Mouse (Mus musculus): ENCODE results near the gene Piezo1.

Gene Piezo1

DNA sequence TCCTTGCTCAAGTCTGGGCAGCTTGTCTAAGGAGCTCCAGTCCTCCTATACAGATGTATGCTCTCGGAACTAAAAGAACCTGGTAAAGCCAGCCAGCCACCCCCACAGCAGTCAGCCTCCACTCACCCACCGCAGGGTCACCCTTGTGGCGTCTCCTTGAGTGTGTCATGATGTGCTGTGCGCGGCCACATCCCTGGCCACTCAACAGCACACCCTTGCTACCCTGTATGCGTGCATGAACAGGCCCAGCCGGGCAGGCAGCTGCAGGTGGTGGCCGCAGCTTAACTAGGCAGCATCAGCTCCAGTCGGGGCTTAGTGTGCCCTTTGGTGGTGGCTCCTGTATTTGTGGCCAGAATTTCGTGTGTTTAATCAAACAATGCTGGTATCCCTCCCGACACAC, 94.0 kb downstream of the Piezo1 start:
- no peak for DNase-seq (ENCODE audit: low spot score)

DNA sequence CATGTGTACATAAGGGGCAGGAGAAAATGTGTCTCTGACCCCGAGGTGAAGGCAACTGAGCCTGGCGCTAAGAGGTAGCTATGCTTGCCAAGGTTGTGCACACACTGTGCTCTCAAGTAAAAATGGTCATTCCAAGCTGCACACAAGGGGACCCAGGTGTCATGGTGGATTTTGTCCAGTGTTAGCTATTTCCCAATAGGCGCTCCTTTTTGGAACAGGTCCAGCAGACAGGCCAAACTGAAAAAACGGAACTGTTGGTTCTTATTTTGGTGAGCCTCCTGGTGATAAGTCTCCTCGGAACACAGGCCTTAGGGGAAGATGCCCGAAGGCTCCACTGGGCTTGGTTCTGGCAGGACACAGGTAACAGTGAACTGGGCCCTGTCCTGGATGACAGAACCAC, 96.7 kb downstream of the Piezo1 start:
- DNase-seq (ENCODE audit: low spot score) = no peak

DNA sequence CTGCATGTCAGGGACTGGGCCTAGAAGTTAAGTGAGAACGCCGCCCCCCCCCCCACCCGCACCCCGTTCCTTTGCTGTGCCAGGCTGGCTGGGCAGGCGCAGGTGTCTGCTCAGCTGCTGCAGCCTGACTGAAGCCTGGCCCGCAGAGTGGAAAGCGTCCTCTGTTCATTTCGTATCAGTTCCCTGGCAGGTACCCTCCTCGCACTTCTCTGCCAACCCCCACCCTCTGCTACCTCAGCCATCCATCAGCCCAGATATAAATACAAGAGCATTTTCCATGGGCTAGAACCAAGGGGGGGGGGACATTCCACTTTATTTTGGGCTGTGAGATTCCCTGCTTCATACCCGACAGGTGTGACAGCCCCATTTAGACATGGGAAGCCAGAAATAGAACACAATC, 99.0 kb downstream of the Piezo1 start:
- no peak for DNase-seq (ENCODE audit: low spot score)

DNA sequence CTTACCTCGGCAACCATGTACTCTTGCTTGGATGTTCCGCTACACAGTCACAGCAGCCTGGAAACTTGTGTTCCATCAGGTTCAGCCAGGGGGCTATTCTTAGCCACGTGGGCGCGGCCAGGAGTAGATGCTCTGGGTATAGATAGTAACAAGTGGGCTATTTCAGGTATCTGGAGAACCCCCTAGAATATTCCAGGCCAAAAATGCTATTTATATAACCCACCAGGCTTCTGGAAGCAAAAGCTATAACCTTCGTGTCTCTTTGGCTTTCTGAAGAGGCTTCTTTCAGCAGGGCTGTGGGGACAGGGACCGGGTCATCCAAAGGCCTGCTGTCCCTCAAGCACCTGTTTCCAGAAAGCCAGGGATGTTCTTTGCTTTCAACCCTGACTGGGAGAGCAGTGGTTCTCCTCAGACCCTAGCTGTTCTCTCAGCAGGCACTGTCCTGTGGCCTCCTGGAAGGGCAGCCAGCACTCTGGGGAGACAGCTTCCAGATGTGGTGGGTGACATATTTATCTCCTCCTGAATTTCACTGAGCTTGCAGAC, 99.9 kb downstream of the Piezo1 start:
- DNase-seq (ENCODE audit: low spot score) = no peak

DNA sequence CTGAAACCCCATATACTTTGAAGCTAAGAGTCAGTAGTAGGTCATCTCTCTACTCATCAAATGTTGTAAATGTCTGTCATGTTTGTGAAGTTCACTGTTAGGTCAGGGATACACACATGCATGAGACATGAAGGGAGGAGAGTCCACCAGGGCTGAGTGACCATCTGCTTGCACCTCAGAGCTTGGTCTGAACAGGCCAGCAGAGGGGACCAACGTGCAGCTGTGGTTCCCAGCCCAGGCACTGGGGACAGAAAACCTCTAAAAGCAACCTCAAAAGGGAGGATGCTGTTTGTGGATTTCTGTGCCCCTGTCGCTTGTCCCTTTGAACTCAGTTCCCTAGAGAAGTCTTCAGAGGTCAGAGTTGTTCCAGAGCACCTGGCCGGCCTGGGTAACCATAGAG, 105.9 kb downstream of the Piezo1 start:
- no peak for DNase-seq (ENCODE audit: low spot score)

DNA sequence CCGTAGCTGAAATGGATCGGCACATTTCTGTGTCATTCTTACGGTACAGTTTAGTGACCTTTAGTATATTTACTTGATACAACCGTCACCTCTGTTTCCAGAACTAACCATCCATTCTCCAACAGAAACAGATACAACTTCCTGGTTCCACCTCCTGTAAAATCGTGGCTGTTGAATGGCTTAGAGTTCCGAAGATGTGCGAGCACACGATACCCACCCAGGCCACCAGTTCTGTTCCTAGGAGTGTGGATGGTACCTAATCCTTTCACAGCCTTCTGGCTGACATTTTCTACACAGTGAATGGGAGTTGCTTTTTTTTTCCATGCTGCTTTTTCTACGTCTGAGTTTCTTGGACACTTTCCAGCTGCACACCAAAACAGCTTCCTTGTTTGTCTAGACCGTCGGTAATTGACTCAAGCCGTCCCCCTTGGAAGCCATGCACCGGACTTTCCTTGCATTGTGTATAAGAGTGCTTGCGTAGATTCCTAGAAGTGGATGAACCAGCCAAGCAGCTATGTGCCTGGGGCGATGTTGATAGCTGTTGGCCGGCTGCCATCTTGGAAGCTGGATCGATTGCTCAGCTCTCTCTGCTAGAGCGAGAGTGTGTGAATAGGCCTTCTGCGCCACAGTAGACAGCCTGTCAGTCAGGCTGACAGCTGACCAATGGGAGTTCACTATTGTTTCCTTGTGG, 106.9 kb downstream of the Piezo1 start:
- peak; percentile 96 for DNase-seq (ENCODE audit: low spot score)

DNA sequence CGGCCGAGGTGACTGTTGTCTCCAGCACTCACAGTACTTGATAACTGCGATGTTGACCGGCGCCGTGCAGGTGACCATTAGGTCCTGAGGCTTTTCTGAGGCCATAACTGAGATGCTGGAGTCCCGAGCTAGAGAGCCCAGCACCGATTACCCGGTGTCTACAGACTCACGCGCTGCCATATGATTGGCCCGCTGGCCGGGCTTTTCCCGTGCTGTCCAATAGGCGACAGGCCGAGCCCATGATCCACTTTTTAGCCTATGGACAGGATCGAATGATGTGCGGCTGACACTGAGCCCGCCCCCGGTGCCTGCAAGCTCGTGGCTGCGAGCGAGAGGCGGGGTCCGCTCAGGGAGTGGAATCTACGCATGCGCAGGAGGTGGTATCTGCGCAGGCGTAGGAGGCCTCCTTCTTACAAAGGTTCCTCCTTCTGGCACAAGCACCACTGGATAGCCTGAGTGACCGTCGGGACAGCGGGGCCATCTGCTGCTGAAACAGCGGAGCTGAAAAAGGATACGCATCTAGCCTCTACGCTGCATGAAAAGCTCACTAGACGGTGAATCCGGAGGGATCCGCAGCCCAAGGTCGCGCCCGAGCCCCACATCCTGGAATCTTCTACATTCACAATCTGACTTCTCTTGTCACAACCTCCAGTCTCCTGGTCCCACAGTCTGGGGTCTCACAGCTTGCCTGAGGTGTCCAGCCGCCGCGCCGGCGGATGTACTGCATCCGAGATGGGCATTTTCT, 107.7 kb downstream of the Piezo1 start, which contains the start of gene Mvd:
Gene Mvd, minus strand, starts transcription at position 161 of the 745 bp plus-strand sequence.
- DNase-seq (ENCODE audit: low spot score) = peak; percentile 99

DNA sequence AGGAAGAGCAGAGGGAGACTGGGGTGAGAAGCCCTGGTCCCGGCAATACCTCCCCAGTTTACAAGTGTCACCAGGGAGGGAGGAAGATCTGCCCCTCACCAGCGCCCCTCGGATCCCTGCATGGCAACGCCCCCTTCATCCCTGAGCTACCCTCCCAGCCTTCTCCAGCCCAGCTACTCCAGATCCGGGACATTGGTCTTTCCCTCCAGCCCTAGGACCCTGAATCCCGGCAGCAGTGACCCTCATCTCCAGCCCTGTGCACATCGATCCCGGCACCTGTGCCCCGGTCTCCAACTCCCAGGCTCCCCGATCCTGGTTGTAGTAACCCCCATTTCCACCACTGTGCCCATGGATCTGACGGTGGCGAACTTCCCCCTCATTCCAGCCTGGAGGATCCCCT, 108.3 kb downstream of the Piezo1 start:
- no peak for DNase-seq (ENCODE audit: low spot score)

DNA sequence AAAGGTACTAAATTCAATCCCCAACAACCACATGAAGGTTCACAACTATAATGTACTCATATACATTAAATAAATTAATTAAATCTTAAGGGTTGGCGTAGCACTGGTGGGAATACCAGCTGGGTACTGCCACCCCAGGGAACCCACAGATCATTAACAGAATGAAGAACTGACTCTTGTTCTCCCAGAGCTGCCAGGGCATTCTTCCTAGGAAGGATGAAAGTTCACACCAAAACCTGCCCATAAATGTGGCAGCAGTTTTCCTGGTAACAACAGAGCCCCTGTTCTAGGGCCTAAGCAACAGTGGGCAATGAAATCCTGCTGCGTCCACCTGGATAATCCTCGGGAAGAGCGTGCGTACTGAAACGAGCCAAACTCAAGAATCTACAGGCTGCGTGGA, 108.8 kb downstream of the Piezo1 start:
- no peak for DNase-seq (ENCODE audit: low spot score)

DNA sequence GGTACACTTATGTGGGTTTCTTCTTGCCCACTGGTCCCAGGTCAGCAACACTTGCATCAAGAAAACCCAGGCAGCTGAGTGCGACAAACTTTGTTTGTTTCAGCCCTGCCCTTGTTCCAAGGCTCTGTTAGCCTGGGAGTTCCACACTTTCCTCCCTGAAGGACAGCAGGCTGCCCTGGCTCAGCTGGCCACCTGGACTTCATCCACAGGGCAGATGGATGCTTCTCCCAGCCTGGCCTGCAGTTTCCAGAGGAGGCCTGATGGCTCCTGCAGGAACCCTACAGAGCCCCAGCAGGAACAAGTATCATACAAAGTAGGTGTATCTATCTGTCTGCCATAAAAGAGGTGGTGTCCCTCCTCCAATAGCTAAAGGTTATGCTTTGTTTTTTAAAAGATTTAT, 109.8 kb downstream of the Piezo1 start:
- DNase-seq (ENCODE audit: low spot score) = no peak

DNA sequence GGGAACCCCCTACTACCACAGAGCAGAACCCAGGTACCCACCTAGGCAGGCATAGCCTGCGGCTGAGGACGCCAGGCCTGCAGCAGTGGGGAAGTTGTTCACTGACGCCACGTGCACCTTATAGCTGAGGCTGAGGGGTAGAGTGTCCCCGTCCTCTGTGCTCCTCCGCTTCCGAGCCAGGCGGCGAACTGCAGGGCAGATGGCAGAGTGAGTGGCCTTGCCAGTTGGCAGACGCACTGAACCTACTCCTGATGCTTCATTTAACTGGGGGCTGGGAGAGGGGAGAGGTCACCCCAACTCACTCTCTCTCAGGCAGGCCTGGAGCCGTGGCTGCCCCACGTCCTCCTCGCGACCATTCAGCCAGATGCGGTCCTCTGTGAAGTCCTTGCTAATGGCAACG, 111.8 kb downstream of the Piezo1 start:
- no peak for DNase-seq (ENCODE audit: low spot score)

DNA sequence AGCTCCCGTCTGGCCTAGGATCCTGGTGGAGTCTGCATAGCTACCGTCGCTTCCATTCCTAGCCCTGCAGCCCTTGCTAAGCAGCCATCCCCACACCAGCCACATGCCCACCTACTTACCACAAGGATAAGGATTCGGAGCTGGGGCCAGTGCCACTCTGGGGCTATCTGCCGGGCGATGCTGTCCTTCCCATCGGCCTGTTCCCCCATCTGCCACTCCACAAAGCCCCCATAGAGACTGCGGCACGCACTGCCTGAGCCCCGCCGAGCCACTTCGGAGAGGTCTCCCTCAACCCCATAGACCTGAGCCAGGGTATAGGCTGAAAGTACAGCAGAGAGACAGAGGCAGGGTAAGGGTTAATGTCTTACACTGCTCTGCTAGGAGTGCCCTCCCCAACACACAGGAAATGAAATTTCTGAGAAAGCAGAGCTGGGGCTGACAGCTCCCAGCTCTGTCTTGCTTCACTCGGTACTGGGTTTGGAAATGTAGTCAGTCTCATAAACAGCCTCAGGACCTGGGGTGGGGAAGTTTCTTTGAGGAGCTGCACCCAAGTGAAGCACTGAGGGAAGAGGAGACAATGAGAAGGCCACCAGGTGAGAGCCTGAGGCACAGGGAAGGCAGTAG, 113.3 kb downstream of the Piezo1 start:
- DNase-seq (ENCODE audit: low spot score) = no peak

DNA sequence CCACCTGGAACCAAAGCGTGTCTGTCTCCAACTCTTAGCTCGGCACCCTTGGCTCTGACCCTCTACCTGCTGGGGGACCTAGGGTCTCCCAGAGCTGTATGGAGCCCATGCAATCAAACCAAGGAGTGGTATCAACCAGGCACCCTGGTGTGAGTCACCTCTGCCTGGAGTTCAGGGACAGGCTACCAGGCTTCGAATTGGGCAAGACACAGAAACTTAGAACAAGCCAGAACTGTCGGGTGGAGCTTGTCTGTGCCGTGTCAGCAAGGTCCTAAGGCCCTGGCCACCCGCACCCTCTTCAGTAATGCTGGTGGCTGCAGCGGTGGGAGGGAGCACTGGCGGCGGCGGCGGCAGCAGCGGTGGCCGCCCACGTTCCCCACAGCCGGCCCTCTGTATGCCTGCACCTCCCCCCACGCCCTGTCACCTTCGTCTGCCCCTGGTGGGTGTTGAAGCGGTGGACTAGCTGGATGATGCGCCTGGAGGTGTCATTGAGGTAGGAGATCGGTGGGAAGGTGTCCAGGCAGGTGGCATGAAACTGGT, 114.5 kb downstream of the Piezo1 start:
- no peak for DNase-seq (ENCODE audit: low spot score)

DNA sequence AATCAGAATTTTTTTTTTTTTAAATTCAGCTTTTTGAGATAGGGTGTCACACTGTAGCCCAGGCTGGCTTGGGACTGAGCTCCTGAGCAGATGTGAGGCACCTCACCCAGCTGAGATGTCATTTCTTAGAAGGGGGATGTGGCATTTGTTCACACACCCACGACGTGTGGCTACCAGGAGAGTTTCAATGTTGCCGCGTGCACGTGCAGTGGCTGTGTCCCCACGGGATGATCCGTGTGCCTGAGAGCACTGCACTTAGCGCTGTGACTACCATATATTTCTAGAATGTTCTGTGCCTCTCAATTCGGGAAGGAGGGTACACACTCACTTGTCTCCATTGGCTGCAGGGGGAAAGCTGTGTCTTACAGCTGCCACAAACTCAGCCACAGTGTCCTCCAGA, 115.0 kb downstream of the Piezo1 start:
- no peak for DNase-seq (ENCODE audit: low spot score)

DNA sequence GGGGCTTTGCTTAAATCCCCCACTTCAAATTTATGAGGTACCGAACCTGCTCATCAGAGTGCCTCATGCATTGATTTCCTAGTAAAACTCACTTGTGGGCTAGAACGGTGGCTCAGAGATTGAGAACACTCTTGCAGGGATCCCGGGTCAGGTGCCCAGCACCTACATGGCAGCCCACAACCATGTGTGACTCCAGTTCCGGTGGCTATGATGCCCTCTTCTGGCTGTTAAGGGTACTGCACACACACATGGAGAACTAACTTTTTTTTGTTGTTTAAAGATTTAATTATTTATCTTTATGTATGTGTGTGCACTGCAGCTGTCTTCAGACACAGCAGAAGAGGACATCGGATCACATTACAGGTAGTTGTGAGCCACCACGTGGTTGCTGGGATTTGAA, 115.8 kb downstream of the Piezo1 start:
- no peak for DNase-seq (ENCODE audit: low spot score)

DNA sequence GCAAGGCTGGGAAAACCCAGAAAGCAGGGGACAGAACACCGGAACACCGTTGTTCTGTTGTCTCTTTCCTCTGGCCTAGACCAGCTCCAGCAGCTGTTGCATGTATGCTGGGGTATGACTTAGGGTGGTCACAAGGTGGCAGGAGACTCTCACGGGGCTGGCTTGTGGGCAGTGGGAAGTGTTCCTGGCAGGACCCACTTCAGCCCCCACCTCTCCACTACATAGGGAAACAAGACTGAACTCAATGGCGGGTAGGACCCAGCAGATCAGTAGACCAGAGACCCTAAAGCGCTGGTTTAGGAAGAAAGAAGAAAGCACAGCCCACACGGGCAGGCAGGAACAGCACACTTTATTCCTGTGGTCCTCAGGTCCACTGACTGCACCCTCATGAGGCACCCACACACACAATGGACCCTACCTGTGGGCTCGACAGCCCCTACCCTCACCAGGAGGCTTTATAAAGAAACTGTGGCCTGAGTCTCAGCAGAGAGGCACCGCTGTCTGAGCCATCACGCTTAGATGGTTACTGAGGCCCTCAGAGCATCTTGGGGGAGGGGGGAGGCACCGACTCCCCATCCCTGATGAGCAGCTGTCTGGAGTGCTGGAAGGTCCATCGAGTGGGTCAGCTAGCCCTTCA, 117.7 kb downstream of the Piezo1 start:
- DNase-seq (ENCODE audit: low spot score) = no peak

DNA sequence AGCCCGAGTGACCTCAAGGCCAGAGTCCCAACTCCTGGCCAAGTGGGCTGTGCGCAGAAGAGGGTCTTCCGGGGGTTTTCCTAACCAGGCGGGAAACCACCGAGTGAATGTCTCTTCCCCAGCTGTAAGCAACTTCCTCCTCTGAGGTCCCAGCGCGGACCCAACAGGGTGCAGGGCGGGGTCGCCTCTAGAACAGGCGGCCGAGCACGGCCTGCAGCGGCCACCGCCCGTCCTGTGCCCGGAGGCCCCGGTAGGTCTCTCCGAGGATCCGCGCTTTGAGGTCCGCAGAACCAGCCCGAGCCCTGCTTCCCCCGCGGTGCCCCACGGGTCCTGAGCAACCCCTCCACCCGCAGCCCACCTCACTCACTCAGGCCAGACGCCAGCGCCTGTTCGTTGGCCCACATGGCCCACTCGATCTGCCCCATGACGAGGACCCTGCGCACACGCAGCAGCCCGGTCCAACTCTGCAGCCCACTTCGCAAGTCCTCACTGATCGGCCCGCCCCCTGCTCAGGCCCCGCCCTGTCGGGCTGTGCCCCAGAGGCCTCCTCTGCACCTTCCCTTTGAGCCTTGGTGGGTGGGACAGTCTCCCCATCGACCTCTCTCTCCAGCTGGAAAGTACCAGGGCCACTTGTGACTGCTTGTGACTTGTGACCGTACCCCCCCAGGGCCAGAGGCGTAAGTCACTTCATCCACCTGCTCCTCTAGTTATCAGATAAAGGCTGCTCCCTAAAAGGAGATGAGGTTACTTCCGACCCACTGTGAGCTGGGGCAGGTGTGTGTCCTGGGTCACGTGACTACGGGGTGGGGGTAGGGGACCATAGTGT, 118.5 kb downstream of the Piezo1 start, which contains the start of gene Cyba:
Gene Cyba, minus strand, starts transcription at position 488 of the 826 bp plus-strand sequence.
- no peak for DNase-seq (ENCODE audit: low spot score)

Measured in adipocyte (in vitro differentiated cells).